Mouse (Mus musculus): ENCODE data around the gene Ints6.

Ints6 gene

DNA sequence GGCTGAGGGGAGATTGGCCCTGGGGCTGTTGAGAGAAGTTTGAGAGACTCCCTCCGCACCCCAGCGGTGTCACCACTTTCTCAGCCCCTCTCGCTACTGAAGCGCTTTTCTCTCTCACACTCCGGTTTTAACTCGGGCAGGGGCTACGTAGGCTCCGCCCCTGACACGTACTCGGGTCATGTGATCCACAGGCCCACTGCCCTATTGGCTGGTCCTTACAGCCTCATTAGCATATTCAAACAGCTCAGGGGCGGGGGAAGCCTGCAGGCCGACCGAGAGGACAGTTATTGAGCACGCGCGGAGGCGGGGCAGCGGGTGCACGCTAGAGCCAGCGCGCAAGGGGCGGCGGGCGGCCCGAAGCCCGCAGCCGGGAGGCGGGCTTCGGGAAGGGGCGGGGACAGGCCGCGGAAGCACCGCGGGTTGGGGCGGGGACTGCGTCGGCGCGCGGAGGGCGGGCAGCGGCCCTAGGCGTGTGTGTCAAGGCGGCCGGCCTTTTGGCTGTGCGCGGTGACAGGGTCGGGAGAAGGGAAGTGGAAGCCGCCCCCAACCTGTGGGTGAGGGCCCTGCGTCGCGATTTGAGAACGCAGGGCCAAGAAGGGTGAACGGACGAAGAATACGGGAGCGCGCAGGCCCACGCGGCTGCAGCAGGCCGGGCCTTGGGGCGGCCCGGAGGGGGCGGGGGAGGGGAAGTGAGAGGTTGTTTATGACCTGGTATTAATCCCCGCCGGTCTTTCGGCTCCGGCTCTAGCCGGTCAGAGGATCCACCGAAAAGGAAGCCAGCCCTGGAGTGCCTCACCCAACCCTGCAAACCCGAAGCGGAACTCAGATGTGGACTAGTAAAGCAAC is at the start of gene Ints6:
Gene Ints6 (minus strand): TSS at position 134 of the 846 bp plus-strand sequence.
- DNase-seq (ENCODE audit: low read depth, low spot score) = peak; percentile 99

DNA sequence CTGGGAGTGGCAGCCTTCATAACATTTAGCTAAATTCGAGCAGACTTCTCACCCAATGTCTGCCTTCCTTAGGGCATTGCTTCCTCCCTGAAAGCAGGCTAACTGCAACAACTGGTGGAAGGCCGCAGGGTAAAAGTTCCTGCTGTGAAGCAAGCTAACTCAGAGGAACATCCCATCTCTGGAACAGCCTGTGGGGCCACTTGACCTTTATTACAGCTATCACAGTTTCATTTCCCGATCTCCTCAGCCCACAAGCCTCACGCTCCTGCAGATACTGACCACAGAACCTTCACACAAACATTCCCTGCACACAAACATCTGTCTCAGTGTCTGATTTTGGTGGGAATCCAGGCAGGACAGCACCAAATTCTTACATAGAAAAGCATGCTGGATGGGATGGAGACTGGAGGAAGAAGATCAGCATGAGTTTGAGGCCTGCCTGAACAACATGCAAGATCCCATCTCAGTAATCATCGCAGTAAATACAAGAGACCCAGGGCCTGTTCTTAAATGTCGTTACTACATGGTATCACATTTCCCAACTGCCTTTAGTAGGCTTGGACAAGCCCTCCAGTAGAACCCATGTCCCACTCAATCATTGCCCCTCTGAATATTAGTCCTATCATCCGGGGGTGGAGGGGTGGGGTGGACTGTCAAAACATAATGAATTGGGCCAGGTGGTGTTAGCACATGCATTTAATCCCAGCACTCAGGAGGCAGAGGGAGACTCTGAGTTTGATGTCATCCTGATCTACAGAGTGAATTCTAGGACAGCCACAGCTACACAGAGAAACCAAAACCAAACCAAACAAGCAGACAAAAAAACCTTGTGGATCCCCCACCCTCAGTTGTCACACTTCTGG is 47.9 kb upstream of the Ints6 start:
- DNase-seq (ENCODE audit: low read depth, low spot score) = no peak

DNA sequence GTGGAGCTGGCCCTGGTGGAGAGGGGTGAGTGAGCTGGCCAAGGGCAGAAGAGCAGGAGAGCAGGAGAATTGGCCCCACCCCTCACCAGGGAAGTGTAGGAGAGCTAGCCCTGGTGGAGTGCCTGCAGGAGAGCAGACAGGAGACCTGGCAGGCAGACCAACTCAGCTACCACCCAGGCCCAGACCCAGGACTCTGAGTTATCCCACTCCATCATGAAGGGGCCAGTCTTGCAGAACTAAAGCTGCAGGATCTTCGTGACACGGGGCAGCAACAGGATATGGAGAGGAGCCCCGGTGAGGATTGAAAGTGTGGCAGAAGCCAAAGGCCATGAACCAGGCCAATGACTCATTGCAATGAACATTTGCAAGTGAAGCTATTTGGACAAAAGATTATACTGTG is 46.0 kb upstream of the Ints6 start:
- no peak for DNase-seq (ENCODE audit: low read depth, low spot score)

DNA sequence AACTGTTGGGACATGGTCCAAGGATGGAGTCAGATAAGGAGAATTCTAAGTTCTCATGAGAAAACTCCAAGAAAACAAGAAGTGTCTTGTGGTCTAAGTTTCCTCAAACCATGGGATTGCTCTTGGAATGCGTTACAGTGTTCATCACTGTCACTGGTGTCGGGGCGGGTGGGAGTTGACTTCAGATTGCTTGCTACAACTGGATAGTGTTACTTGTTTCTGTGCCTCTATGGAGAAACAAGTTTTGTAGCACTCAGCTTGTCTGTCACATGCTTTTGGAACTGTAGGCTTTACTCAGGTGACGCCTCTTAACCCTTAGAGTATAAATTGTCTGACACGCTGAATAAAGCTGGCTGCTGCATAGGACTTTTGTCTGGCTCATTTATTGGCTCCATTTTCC is 42.2 kb upstream of the Ints6 start:
- DNase-seq (ENCODE audit: low read depth, low spot score) = no peak

DNA sequence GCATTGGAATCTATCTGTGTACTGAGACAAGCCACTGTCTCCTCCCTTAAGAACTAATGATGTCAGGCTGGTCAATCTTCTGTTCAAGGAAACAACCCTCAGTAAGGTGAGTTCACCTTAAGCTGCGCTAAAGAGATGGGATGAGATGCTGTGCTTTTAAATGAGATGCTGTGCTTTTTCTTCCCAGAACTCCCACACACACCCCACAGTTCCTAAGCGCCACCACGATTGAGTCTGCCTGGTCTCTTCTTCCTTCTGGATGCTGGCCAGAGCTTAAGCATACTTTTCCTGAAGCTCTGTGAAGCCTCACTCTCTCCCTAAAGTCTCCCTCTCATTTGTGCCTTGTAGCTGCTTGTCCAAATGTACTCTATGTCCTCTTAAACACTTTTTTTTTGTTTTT is 39.8 kb upstream of the Ints6 start:
- DNase-seq (ENCODE audit: low read depth, low spot score) = no peak

DNA sequence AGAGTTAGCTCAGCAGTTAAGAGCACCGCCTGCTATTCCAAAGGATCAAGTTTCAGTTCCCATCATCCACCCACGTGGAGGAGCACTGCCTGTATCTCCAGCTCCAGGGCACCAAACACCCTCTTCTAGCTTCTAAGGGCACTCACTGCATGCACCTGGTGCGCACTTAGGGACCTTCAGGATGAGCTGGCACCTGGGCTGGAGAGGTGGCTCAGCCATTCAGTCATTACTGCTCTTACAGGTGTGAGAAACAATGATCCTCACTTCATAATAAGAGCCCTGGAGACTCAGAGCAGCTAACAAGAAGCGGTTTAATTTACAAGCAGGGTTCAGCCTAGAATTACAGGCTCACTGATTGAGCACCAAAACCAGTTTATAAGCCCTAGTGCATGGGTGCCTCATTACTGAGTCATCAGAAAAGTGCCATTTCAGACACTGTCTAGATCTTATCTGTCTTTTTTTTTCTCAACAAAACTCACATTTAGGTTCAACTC is 37.7 kb upstream of the Ints6 start:
- peak; percentile 44 for DNase-seq (ENCODE audit: low read depth, low spot score)

DNA sequence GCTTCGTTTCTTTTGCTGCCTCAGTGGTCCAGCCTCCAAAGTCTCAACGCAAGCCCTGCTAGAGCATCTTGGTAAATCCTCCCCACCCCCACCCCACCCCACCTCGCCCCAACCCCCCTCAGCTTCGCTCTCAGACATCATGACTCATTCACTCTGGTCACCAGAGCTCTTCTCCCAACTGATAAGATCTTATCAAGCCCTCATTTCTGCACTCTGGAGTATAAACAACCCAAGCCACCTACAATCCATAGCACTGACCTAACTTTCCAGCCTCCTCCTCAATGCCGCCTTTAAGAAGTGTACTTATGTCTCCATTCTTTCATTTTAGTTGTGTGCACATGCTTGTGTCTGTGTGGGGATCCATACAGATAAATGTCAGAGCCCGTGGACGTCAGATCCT is 34.8 kb upstream of the Ints6 start:
- no peak for DNase-seq (ENCODE audit: low read depth, low spot score)

DNA sequence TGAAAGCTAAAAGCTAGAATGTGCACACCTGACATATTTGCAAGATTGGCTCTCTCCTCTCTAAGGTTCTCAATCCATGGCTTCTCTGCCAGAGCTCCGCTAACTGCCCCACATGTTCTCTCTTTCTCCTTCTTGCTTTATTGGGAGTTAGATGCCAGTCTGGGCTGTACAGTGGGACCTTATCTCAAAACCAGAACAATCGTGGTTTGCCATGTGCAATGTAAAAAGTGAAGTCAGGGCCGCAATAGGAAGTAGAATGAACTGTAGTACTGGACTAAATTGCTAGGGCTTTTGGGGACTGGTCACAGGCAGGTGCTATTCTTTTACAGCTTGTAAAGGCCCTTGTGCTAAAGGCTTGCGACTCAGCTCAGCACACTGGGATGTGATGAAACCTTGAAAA is 28.3 kb upstream of the Ints6 start:
- no peak for DNase-seq (ENCODE audit: low read depth, low spot score)

DNA sequence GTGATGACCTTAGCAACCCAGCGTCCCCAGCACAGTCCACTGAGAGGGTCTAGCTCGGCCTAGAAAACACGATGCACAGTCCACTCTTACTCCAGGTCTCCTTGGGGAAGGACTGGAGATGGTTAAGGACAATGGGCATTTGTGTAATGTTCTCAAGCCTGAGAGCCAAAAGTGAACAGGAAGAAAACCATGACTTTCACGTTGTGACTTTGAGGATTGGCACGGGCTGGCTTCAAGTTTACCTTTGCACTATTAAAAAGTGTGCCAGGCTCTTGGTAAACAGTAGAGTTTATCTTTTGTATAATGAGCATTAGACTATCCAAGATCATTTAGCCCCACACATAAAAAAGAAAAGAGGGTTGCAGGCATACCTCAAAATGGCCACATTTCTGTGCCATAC is 22.0 kb upstream of the Ints6 start:
- DNase-seq (ENCODE audit: low read depth, low spot score) = no peak

DNA sequence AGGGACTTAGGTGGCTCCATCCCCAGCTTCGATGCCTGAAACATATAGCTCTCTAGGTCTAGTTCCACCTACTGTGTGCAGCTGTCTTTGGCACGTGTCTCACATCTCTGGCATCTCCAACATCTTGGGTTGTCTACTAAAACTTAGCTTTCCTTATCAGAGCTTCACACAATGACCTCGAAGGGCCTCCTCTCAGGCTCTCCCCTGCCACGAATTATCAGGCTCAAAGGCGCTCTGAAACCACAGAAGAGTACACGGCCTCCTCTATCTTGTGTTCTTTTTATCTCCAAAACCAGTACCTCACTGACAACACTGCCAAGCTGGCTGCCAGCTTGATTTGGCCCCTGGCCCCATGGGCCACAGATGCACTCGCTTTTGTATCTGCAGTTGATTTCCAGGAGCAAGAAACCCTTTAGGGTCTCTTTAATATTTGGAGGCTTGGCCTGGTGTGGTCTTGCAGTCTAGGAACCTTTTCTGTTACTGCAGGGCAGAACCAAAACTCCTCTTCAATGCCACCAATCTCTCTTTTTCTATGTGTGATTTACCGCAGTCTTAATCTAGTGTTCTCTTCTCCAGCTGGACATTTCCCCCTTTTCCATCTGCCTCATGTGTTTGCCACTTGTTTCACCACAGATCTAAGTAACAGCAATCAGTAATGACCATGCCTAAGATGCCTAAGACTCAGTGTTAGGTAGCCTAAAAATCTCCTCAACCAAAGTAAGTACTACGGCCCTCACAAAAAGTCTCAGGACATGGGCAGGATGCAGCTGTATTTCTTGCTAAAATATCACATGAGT is 19.7 kb upstream of the Ints6 start:
- no peak for DNase-seq (ENCODE audit: low read depth, low spot score)

DNA sequence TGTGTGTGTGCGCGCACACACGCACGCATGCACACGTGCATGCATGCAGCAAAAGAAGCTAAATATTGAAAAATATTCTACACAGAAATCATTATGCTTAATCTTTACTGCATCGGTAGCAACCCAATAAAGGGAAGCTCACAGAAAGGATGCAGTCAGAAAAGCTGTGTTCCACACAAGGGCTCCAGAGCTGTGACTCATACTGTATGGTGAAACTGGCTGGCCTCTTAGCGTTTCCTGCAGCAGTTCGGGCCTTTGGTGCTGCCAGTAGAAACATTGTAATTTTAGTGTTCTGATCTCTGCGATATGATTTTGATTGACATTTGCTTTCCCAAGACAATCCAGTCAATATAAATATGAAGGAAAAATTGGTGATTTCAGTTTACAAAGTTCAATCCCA is 17.1 kb upstream of the Ints6 start:
- no peak for DNase-seq (ENCODE audit: low read depth, low spot score)

DNA sequence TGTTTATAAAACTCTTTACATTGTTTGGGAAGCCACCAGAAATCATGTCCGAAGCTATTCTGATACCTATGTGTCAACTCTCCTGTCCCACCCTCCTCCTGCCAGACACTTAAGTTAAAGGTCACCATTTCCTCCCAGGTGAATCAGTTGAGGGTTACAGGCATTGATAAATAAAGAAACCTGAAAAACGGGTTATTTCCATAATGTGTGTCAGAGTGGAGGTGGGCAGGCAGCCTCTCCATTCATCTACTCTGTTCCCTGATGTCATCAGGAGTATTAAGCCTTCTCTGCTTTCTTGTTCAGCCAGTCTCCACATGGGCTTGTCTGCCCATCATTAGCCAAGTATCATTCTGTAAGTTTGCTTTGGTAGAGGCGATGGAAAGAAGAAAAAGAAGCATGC is 14.1 kb upstream of the Ints6 start:
- DNase-seq (ENCODE audit: low read depth, low spot score) = peak; percentile 10

DNA sequence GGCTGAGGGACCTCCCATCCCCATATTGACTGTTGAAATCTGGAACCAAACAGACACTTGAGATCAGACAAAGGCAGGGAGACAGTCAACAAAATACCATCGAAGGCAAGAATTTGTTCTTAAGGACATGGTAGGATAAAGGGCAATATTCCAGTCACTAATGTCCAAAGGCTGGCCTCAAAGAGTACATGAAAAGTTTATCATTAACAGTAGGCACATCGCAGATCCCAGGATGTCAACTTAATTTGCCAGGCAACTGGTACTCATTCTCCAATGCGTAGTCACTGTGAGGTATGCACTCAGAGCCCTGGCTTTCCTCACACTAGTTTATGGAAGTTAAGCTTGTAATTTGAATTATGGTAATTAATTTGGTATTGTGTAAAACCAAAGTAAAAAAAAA is 13.3 kb upstream of the Ints6 start:
- DNase-seq (ENCODE audit: low read depth, low spot score) = no peak

DNA sequence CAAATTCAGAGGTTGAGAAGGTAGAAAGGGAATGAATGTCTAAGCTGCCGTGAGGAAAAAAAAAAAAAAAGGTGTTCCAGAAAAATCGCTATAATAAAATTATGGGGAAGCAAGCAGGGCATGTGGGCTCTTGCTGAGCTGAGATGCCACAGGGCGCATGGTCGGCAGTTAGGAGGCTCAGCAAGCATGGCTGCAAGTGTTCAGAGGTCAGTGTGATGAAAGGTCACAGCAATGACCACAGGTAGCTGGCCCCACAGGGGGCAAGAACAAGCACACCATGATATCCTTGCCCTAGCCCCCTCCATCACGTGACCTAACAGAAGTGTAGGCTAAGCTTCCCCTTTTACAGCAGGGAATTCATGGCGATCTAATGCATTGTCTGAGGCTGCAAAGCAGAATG is 12.8 kb upstream of the Ints6 start:
- DNase-seq (ENCODE audit: low read depth, low spot score) = peak; percentile 43

DNA sequence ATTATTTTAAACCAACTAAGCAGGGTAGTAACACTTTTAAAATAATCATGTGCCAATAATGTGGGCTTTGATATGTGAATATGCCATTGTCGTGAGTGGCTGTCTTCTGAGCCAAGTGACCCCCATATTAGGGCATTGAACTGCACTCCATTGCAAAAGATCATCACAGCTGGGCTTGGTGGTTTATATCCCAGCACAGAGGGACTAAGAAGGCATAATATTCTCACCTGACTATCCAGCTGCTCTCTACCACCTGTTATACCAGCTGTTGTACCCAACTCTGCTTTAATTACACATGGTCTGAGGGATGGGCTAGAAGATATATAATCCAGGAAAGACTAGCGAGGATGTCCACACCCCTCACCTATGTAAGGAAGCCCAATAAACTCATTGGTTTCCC is 4.4 kb upstream of the Ints6 start:
- no peak for DNase-seq (ENCODE audit: low read depth, low spot score)

DNA sequence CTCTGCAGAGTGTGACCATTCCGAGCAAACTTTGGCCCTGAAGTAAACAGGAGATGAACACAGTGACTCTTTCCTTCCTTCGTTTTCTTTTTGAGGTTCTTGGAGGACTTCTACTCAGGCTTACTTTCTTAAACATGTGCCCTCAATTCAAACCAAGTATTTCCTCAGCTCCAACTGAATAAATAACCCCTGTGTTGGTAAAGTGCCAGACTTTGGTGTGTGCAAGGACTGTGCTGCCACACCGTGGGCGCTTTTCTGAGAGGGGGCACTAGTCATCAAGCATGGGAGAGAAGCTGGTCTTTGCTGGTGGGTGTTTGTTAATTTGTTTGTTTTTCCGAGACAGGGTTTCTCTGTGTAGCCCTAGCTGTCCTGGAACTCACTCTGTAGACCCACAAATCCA is 3.4 kb upstream of the Ints6 start:
- no peak for DNase-seq (ENCODE audit: low read depth, low spot score)

DNA sequence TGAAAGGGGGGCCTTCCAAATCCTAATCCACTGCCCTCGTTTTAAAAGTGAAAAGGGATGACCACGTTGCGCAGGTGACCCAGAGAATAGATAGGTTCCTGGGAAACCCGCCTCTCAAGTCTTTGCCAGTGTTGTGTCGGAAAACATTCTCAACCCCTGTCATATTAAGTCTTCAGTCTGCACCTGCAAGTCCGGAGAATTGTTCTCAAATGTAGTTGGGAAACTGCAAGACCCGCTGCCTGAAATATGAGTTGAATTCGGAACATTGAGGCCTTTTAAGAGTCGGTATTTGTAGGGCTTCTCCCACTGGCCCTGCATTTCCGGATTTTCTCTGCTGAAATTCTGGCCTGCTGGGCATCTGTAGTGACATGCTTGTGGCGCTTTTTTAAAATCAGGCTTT is 974 bp upstream of the Ints6 start:
- no peak for DNase-seq (ENCODE audit: low read depth, low spot score)

DNA sequence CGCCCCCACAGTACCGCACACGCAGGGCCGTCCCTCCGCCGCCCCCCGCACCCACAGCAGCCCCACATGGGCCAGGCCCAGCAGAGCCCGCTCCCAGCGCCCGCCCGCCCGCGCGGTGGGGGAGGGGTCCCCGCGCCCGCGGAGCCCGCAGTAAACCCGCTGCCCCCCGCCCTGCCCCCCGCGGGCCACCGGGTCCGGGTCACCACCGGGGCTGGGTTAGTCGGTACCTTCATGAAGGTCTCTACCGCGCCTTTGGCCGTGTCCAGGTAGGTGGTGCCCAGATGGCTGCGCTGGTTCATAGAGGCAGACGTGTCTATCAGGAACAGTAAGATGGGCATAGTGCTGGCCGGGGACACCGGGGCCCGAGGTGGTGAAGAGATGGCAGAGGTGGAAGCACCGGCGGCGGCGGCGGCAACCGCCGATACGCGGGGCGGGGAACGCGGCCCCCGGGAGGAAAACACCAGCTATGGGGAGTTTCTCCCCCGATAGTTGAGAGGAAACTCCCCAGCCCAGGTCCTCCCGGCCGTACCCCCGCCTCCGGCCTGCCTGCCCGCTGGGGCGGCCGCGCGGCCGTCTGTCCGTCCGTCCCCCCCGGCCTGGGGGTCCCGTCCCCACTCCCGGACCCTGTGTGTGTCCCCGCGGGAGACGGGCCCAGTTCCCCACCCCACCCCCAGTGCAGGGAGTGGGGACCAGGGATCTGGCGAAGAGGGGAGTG is 491 bp downstream of the Ints6 start:
- peak; percentile 35 for DNase-seq (ENCODE audit: low read depth, low spot score)

DNA sequence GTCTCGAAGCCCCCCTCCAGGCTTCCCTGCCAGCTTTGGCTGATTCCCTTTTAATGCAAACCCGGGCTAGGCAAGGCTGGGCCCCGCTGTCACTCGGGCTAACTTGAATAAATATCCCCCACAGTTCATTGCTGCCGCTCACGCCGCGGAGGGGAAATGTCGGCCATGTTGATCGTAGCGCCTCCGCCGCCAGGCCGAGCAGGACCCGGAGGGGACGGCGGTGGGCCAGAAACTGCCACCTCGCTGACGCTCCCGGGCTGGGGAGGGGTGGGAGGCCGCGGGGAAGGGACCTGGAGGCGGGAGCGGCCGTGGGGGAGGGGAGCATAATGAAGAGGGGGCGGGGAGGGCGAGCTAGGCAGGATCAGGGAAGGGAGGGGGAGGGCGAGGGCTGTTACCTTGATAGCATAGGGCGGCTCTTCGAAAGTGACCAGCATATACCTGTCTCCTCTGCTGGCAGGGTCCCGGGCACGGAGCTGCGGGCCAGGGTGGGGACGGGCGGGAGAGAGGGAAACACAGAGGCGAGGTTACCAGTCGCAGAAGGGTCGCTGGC is 1.1 kb downstream of the Ints6 start:
- DNase-seq (ENCODE audit: low read depth, low spot score) = peak; percentile 81

DNA sequence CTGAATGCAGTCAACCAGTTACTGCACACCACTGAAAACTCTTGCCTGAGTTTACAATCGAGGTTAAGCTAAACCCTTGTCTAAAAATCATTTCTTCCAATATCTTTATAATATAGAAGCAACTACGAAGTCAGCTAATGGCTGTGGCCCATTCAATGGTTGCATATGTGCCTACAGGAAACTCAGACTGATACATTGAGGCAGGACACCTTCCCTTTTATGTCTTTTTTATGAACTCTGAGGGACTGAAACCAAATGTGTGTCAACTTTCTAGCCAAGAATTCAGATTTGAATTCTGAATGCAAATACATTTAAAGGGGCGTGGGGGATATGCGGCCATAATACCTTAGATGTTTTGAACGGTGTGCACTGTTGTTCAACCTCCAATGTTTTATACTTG is 2.3 kb downstream of the Ints6 start:
- no peak for DNase-seq (ENCODE audit: low read depth, low spot score)

DNA sequence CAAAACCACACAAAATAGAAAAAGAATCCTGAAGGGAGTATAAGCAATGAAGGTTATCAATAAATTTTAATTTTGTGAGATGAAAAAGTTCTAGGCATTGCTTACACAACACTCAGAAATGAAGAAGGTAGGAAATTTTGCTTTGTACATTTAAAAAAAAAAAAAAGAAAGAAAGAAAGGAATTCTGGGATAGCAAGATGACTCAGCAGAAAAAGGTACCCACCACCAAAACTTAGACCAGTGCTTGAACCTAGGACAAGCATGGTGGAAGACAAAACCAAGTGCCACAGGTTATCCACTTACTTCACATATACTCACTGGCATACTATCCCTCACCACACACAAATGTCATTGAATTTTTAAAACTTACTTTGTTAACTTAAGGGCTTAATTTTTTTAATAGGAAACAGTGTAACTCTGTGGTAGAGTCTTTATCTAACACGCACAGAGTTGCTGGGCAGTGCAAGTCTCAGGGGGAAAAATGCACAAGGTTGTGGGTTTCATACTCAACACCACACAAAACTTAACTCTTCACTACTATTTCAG is 5.8 kb downstream of the Ints6 start:
- peak; percentile 40 for DNase-seq (ENCODE audit: low read depth, low spot score)
